Mouse (Mus musculus): ENCODE data around the gene Tmem229b. TPM values are rescaled to one million over a fixed set of nuclear protein-coding genes. Genes with fewer than 3 reads are reported as not detected.

The Tmem229b gene
- total and polyA plus RNA-seq, 3 experiments: 3.2 to 4.2 (median 3.3) TPM

DNA sequence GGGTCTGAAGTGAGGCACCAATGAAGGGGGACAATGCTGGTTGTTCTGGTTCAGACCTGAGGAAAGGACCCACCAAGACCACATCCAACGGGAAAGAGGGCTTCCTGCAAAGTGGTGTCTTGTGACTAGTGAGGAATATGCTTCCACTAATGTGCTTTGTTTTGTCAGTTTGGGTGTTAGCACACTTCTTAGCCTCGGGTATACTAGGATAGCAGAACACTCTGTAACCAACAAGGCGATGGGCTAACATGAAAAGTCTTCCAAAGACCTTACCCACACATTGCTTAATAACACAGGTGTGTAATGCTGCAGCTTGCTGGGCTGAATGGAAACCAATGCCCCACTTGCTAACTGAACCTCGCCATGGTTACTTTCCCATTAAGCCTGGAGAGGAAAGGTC lies 51.0 kb downstream of the Tmem229b start:
- no peak for TF ChIP-seq POLR2A (IDR thresholded peaks at IDR 0.05; ENCODE audit: insufficient read depth, low read depth, low read length)
- TF ChIP-seq EP300 (IDR thresholded peaks at IDR 0.05; ENCODE audit: insufficient read depth, low read depth, low read length): no peak
- Histone ChIP-seq H3K4me3 (no peak overlapping the region), H3K36me3 (ENCODE audit: control insufficient read depth, insufficient read depth, low read length) (no peaks in the 10 kb centered on the region), H3K4me1 (ENCODE audit: control insufficient read depth, insufficient read depth, low read length) (no peaks in the 10 kb centered on the region), H3K79me2 (replicated peaks; ENCODE audit: control insufficient read depth, insufficient read depth, low read length) (no peaks in the 10 kb centered on the region), H3K9ac (ENCODE audit: low read depth, low read length) (no peak overlapping the region), H3K27me3 (ENCODE audit: control insufficient read depth, insufficient read depth, low read length) (no peaks in the 10 kb centered on the region), H3K27ac (no peak overlapping the region)
- WGBS: 81% methylated on average over 4 of the region's 4 CpGs
- DNase-seq: no peak
- intact Hi-C loops (cut with DNase I): no loop called here

DNA sequence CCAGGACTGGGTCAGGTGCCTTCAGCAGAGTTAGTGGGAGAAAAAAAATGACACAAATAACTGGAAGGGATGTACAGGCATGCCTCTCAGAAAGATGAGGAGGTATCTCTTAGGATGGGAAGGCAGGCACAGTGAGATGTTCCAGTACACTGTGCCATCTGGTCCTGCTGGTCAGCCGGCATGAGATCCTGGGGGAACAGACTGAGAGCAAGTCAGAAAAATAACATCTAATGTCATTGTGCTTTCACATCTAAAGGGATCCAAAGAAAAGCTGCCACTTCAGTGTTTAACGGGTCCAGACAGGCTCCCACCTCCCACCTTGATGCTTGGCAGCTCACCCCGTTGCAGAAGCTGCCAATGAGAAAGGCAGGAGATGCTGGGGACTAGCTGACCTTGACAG lies 54.9 kb downstream of the Tmem229b start:
- no peak overlapping the region for H3K9ac ChIP-seq (ENCODE audit: low read depth, low read length)
- H3K79me2 ChIP-seq (replicated peaks; ENCODE audit: control insufficient read depth, insufficient read depth, low read length): no peaks in the 10 kb centered on the region
- no peaks in the 10 kb centered on the region for H3K36me3 ChIP-seq (ENCODE audit: control insufficient read depth, insufficient read depth, low read length)
- no peaks in the 10 kb centered on the region for H3K4me1 ChIP-seq (ENCODE audit: control insufficient read depth, insufficient read depth, low read length)
- H3K27me3 ChIP-seq (ENCODE audit: control insufficient read depth, insufficient read depth, low read length): no peaks in the 10 kb centered on the region
- intact Hi-C loops (cut with DNase I): no loop called here
- H3K27ac ChIP-seq: no peak overlapping the region
- TF ChIP-seq EP300 (IDR thresholded peaks at IDR 0.05; ENCODE audit: insufficient read depth, low read depth, low read length): no peak
- no peak for TF ChIP-seq POLR2A (IDR thresholded peaks at IDR 0.05; ENCODE audit: insufficient read depth, low read depth, low read length)
- no peak for TF ChIP-seq CTCF (IDR thresholded peaks at IDR 0.05)
- DNase-seq: no peak
- H3K4me3 ChIP-seq: no peak overlapping the region
- 49% methylated on average over 3 of the region's 3 CpGs for WGBS

DNA sequence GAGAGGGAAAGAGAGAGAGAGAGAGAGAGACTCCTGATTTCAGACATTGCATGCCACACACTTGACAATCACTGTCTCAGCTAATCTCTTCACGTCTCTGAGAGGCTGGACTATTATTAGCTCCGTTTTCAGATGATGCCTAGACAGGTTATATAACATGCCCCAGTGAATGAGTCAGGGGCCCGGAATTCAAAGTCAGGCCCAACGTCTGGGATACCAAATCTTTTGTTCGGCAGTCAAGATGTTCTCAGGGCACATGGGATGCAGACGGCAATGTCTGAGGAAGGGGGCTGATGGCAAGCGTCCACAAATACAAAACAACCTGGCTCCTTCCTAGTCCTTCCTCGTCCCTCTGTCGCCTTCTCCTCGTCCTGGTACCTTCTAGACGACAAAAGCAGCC lies 55.4 kb downstream of the Tmem229b start:
- H3K9ac ChIP-seq (ENCODE audit: low read depth, low read length): no peak overlapping the region
- intact Hi-C loops (cut with DNase I): no loop called here
- WGBS: 37% methylated on average over 11 of the region's 11 CpGs
- TF ChIP-seq POLR2A (IDR thresholded peaks at IDR 0.05; ENCODE audit: insufficient read depth, low read depth, low read length) (no peak), CTCF (IDR thresholded peaks at IDR 0.05) (no peak), EP300 (IDR thresholded peaks at IDR 0.05; ENCODE audit: insufficient read depth, low read depth, low read length) (no peak)
- H3K4me1 ChIP-seq (ENCODE audit: control insufficient read depth, insufficient read depth, low read length): no peaks in the 10 kb centered on the region
- H3K27ac ChIP-seq: no peak overlapping the region
- no peak overlapping the region for H3K4me3 ChIP-seq
- H3K36me3 ChIP-seq (ENCODE audit: control insufficient read depth, insufficient read depth, low read length): no peaks in the 10 kb centered on the region
- H3K79me2 ChIP-seq (replicated peaks; ENCODE audit: control insufficient read depth, insufficient read depth, low read length): no peaks in the 10 kb centered on the region
- peak in 1 of 2 experiments; percentile 14 for DNase-seq
- no peaks in the 10 kb centered on the region for H3K27me3 ChIP-seq (ENCODE audit: control insufficient read depth, insufficient read depth, low read length)

DNA sequence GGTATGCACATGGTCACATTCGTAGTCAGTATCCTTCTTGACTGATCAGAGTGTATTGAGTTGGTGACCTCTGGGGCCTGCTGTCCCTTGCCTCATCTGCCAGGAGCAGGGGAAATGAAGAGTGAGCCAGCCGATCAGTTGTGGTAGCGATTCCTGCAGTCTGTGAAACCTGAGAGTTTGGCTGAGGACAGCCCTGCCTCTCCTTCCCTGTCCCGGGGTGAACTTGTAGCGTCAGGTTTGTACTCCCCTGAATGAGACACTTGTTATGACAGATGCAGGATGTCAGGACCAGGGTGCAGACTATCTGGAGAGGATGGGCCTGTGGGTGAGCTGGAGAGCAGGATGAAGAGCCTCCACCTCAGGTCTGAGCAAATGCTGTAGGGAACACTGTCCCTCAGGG lies 59.8 kb downstream of the Tmem229b start:
- Histone ChIP-seq H3K9ac (ENCODE audit: low read depth, low read length) (no peak overlapping the region), H3K27ac (no peak overlapping the region), H3K27me3 (ENCODE audit: control insufficient read depth, insufficient read depth, low read length) (no peaks in the 10 kb centered on the region), H3K36me3 (ENCODE audit: control insufficient read depth, insufficient read depth, low read length) (no peaks in the 10 kb centered on the region), H3K79me2 (replicated peaks; ENCODE audit: control insufficient read depth, insufficient read depth, low read length) (no peaks in the 10 kb centered on the region), H3K4me1 (ENCODE audit: control insufficient read depth, insufficient read depth, low read length) (no peaks in the 10 kb centered on the region), H3K4me3 (no peak overlapping the region)
- 61% methylated on average over 5 of the region's 5 CpGs for WGBS
- no peak for TF ChIP-seq CTCF (IDR thresholded peaks at IDR 0.05)
- TF ChIP-seq POLR2A (IDR thresholded peaks at IDR 0.05; ENCODE audit: insufficient read depth, low read depth, low read length): no peak
- TF ChIP-seq EP300 (IDR thresholded peaks at IDR 0.05; ENCODE audit: insufficient read depth, low read depth, low read length): no peak
- intact Hi-C loops (cut with DNase I): no loop called here
- DNase-seq: no peak

DNA sequence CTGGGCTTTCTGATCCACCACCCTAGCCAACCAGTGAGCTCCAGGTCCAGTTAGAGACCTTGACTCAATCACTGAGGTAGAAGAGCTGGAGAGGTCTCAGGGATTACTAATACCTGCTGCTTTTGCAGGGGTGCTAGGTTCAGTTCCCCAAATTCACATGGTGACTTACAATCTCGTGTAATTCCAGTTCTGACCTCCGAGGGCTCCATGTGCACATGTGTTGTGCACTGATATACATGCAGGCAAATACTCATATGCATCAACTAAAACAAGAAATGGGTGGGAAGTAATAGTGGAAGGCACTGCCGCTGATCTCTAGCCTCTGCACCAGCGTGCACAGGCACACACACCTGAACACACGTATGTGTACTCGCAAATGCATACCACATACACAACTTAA lies 60.3 kb downstream of the Tmem229b start:
- no peak overlapping the region for H3K9ac ChIP-seq (ENCODE audit: low read depth, low read length)
- no peak for DNase-seq
- no peaks in the 10 kb centered on the region for H3K4me1 ChIP-seq (ENCODE audit: control insufficient read depth, insufficient read depth, low read length)
- no peak overlapping the region for H3K27ac ChIP-seq
- no peaks in the 10 kb centered on the region for H3K36me3 ChIP-seq (ENCODE audit: control insufficient read depth, insufficient read depth, low read length)
- no peaks in the 10 kb centered on the region for H3K27me3 ChIP-seq (ENCODE audit: control insufficient read depth, insufficient read depth, low read length)
- peak; percentile 54 for TF ChIP-seq CTCF (IDR thresholded peaks at IDR 0.05)
- TF ChIP-seq EP300 (IDR thresholded peaks at IDR 0.05; ENCODE audit: insufficient read depth, low read depth, low read length): no peak
- 74% methylated on average over 6 of the region's 6 CpGs for WGBS
- intact Hi-C loops (cut with DNase I): no loop called here
- no peak overlapping the region for H3K4me3 ChIP-seq
- no peaks in the 10 kb centered on the region for H3K79me2 ChIP-seq (replicated peaks; ENCODE audit: control insufficient read depth, insufficient read depth, low read length)

DNA sequence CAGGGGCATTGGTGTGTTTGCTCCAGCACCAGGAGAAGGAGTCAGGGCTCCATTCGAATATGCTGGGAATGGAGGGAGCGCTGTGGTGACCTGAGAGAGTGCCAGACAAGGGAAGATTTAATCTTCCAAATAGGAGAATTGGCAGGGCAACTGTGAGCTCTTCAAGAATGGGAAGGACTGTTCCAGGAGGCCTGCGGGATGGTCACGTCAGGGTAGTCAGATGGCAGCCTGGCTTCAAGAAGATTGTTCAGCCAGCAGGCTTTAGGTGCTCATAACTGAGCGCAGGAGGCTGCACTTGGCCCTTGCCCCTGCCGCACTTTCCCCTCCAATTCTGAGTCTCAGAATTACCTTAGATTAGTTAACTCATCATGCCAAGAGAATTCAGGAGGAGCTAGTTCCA lies 64.5 kb downstream of the Tmem229b start:
- Histone ChIP-seq H3K9ac (ENCODE audit: low read depth, low read length) (no peak overlapping the region), H3K79me2 (replicated peaks; ENCODE audit: control insufficient read depth, insufficient read depth, low read length) (no peaks in the 10 kb centered on the region), H3K36me3 (ENCODE audit: control insufficient read depth, insufficient read depth, low read length) (no peaks in the 10 kb centered on the region), H3K27ac (no peak overlapping the region), H3K4me1 (ENCODE audit: control insufficient read depth, insufficient read depth, low read length) (no peaks in the 10 kb centered on the region), H3K4me3 (no peak overlapping the region), H3K27me3 (ENCODE audit: control insufficient read depth, insufficient read depth, low read length) (no peaks in the 10 kb centered on the region)
- DNase-seq: no peak
- WGBS: 87% methylated on average over 6 of the region's 6 CpGs
- intact Hi-C loops (cut with DNase I): no loop called here
- TF ChIP-seq CTCF (IDR thresholded peaks at IDR 0.05): no peak
- TF ChIP-seq POLR2A (IDR thresholded peaks at IDR 0.05; ENCODE audit: insufficient read depth, low read depth, low read length): no peak
- no peak for TF ChIP-seq EP300 (IDR thresholded peaks at IDR 0.05; ENCODE audit: insufficient read depth, low read depth, low read length)

Data from heart, adult 2 months (tissue).